Mouse (Mus musculus) left cerebral cortex, adult 11 months (tissue): ENCODE data around the gene Syngr3.
"Not testable (repeated sequence)": the region's sequence is repeated elsewhere in the genome, so short reads cannot be mapped to it uniquely, and the experiment has no call there.

Experiments
- DNase-seq: peaks from one replicate; pipeline ENCODE4 v3.0.0; 2022; ENCODE audit warnings: low spot score

The Syngr3 gene

GRCm38 (mm10) chr17:24676187-24676586 lies 13.6 kb downstream of the Syngr3 start:
- DNase-seq, result no peak

- no peak for DNase-seq
Observed at GRCm38 (mm10) chr17:24674277-24674676, 15.5 kb downstream of the Syngr3 start.

- DNase-seq, result no peak
Observed at GRCm38 (mm10) chr17:24672141-24672540, 17.6 kb downstream of the Syngr3 start.

GRCm38 (mm10) chr17:24671346-24671745 lies 18.4 kb downstream of the Syngr3 start:
- DNase-seq, result no peak

GRCm38 (mm10) chr17:24670246-24670844 lies 19.4 kb downstream of the Syngr3 start:
- DNase-seq, result no peak

- peak; percentile 88 for DNase-seq
Observed at GRCm38 (mm10) chr17:24669545-24670245, 20.1 kb downstream of the Syngr3 start, which contains the start of gene Zfp598. TSS of gene Zfp598 (plus strand) at chr17:24669687.

- DNase-seq, result not testable (repeated sequence)
Observed at GRCm38 (mm10) chr17:24669214-24669544, 20.6 kb downstream of the Syngr3 start.

GRCm38 (mm10) chr17:24667416-24667815 lies 22.3 kb downstream of the Syngr3 start:
- DNase-seq, result no peak

GRCm38 (mm10) chr17:24667011-24667410 lies 22.7 kb downstream of the Syngr3 start:
- DNase-seq, result not testable (repeated sequence)

GRCm38 (mm10) chr17:24658017-24658758 lies 31.6 kb downstream of the Syngr3 start, which contains the start of gene Npw:
TSS of gene Npw (minus strand) at chr17:24658457.
- no peak for DNase-seq

- DNase-seq, result no peak
Observed at GRCm38 (mm10) chr17:24654969-24655368, 34.8 kb downstream of the Syngr3 start.

GRCm38 (mm10) chr17:24653967-24654710 lies 35.6 kb downstream of the Syngr3 start:
- DNase-seq, result no peak

GRCm38 (mm10) chr17:24651835-24652234 lies 37.9 kb downstream of the Syngr3 start:
- DNase-seq, result no peak

GRCm38 (mm10) chr17:24650766-24651165 lies 39.0 kb downstream of the Syngr3 start:
- no peak for DNase-seq

GRCm38 (mm10) chr17:24650070-24650616 lies 39.6 kb downstream of the Syngr3 start, which contains the start of gene Slc9a3r2:
TSS of gene Slc9a3r2 (minus strand) at chr17:24650327.
- no peak for DNase-seq

GRCm38 (mm10) chr17:24649581-24650069 lies 40.1 kb downstream of the Syngr3 start:
- DNase-seq, result no peak

GRCm38 (mm10) chr17:24648731-24649377 lies 40.9 kb downstream of the Syngr3 start:
- DNase-seq, result no peak

- no peak for DNase-seq
Observed at GRCm38 (mm10) chr17:24647493-24647892, 42.3 kb downstream of the Syngr3 start.

GRCm38 (mm10) chr17:24646381-24646780 lies 43.4 kb downstream of the Syngr3 start:
- no peak for DNase-seq

GRCm38 (mm10) chr17:24645916-24646315 lies 43.8 kb downstream of the Syngr3 start:
- no peak for DNase-seq
